Mouse (Mus musculus) right cerebral cortex, postnatal 10 days (tissue): Measurements from ENCODE around the gene Tas1r1.

ENCODE experiments used
- DNase-seq, 2 experiments: peaks; one replicate each; pipeline ENCODE4 v3.0.0; 2021; ENCODE audit warnings: low spot score in 2 of 2

Gene Tas1r1

GRCm38 (mm10) chr4:152038225-152038984 is at the start of gene Tas1r1:
TSS of gene Tas1r1 (minus strand) at chr4:152038568.
- no peak for DNase-seq

- peak; percentile 65 to 78 for DNase-seq
These were observed 49.8 kb upstream of the Tas1r1 start for GRCm38 (mm10) chr4:152088133-152088532.

- DNase-seq, result no peak
These were observed 49.1 kb upstream of the Tas1r1 start for GRCm38 (mm10) chr4:152087211-152088081.

DNA sequence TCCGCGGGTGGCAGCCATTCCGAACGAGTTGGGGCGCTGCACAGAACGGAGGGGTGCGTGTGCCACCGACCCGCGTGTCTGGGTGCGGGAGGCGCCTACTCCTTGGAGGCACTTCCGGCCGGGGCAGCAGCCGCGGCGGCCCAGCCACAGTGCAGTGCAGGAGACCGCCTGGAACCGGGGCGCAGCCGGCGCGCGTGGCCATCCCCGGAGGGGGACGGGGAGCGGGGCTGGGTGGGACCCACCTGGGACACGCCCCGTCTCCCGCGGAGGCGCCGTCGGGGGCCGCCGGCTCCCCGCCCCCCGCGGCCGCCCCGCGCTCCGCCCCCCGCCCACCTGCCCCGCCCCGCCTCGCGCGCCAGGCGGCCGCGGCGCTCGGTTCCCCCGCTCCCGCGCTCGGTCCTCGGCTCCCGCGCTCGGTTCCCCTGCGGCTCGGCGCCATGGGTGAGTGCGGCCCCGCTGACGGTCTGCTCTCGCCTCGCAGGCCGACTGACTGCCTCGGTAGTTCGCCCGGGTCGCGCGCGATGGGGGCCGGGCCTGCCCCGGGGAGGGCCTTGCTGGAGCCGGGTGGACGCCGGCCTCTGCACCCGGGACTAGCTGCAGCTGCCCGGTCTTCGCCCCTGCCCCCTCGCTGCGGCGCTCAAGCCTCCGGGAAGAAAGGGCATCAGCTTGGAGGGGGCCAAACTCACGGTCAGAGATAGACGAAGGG is 48.3 kb upstream of the Tas1r1 start:
- peak in 1 of 2 experiments; percentile 66 for DNase-seq

GRCm38 (mm10) chr4:152084616-152085015 is 46.2 kb upstream of the Tas1r1 start:
- no peak for DNase-seq

GRCm38 (mm10) chr4:152083611-152084220 is 45.3 kb upstream of the Tas1r1 start:
- DNase-seq, result no peak

DNA sequence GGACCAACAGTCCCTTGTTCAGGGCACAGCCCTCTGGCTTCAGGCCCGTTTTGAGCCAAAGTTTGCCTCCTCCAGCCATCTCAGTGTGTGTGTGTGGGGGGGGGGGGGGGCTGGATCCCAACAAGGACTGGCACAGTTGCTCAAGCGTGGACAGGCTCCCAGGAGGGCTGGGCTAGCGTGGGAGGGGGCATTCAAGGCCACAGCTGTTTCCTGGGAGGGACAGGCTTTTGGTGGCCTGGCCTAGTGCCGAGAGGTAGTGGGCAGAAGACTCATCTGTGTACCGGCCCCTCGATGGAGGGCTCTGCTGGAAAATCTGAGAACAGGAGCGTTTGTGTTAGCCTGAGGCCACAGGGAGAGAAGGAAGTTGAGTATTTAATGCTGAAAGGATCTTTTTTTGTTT is 41.6 kb upstream of the Tas1r1 start:
- peak in 1 of 2 experiments; percentile 57 for DNase-seq

DNA sequence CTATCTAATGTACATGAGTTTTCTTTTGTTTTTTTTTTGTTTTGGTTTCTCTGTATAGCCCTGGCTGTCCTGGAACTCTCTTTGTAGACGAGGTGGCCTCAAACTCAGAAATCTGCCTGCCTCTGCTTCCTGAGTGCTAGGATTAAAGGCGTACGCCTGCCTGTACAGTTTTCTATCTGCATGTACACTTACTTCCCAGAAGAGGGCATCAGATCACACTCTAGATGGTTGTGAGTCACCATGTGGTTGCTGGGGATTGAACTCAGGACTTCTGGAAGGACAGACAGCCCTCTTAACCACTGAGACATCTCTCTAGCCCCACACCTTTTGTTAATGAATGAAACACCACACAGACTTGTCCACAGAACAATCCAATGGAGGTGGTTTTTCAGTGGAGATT is 40.9 kb upstream of the Tas1r1 start:
- DNase-seq, result no peak

GRCm38 (mm10) chr4:152078105-152078530 is 39.8 kb upstream of the Tas1r1 start:
- peak in 1 of 2 experiments; percentile 56 for DNase-seq

DNA sequence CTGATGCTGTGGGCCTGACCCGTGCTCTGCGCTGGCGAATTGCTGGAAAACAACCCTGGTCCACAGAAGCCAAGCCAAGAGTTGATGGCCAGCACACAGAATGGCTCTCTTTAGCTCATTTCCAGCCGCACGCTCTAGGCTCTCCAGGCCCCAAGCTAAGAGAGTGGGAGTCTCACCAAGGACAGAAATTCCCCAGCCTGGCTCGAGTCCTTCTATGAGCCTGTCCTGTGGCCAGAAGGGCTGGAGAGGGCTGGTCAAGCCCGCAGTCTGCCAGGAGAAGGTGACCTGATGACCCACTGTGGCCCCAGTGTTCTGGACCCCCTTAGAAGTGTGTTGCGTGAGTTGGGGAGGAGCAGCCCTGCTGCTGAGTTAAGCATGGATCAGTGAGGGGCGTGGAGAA is 38.8 kb upstream of the Tas1r1 start:
- DNase-seq, result no peak

- DNase-seq, result no peak
These were observed 36.2 kb upstream of the Tas1r1 start for GRCm38 (mm10) chr4:152074548-152074947.

DNA sequence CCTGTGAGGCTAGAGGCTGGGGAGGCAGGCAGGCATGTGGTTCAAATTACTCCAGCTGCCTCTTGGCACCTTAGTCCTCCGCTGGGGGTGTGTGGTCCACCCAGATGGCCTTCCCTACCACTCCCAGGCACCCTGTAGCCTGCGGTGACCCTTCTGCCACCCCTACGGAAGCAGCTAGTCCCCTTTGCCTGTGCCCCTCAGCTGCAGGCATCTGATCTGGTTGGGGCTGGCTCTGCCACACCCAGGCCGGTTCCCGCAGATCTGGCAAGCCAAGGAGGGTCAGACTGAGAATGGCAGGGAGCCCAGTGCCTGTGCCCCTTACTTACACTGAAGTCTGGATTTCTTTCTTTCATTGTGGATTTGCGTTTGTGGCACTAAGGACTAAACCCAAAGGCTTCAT is 35.3 kb upstream of the Tas1r1 start:
- no peak for DNase-seq

DNA sequence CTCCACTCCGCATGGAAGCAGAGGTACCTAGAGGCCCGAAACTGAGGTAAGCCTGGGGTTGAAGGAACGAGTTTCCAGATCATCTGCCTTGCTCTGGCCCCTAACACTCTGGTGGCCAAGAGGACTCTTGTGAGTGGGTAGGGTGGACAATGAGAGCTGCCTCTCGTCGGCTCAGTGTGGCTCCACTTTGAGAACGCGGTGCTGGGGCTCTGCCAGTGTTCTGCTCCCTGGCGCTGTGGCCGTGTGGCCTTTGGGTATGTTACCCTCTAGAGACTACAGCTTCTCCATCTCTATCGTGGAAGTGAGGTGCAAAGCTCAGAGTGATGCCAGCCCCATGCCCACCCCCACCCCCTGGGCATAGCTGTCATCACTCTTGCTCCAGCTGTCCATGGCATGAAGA is 34.3 kb upstream of the Tas1r1 start:
- DNase-seq, result no peak

- peak; percentile 68 to 76 for DNase-seq
These were observed 33.8 kb upstream of the Tas1r1 start, which contains the start of gene Plekhg5 for GRCm38 (mm10) chr4:152072121-152072601. TSS of gene Plekhg5 (plus strand) at chr4:152072498.

GRCm38 (mm10) chr4:152070494-152071396 is 32.4 kb upstream of the Tas1r1 start:
- no peak for DNase-seq

DNA sequence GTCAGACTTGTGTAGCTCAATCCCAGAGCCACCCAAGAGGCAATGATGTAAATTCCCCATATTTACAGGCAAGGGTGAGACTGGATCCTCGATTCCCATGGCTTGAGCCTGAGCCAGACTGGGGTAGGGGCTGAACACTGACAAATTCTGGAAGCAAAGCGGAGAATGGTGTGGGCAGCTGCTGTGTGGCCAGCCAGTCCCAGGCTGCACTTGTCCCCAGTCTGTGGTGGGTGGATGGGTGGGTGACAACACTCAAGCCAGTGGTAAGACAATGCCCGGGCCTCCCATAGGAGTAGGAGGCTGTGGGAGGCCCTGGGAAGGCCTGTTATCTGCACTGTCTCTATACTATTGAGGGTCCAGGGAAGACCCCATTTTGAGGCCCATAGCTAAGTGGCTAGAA is 30.9 kb upstream of the Tas1r1 start:
- no peak for DNase-seq

DNA sequence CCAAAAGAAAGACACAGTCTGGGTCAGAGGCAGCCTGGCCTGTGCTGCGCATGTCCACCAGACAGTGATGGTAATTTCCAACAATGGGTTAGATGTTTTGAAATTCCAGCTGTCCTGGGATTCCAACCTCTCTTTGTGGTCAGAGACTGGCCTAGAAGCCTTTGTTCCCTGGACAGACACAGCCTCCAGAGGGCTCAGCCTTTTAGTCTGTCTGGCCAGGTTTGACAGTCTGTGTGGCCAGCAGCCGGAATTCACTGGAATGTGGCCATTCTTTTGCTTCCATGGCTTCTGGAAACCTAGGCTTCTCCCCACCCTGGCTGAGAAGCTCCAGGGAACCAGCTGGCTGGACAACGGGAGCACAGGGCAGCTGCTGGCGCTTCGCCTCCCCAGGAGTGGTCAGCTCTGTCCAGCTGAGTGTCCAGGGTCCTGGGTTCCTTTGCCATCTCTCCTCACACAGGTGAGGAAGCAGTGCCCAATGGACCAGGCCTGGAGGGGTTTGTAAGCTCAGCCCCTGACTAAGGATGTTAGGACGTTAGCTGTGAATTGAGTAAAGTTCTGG is 29.9 kb upstream of the Tas1r1 start:
- DNase-seq, result no peak

- no peak for DNase-seq
These were observed 28.9 kb upstream of the Tas1r1 start for GRCm38 (mm10) chr4:152067280-152067679.

DNA sequence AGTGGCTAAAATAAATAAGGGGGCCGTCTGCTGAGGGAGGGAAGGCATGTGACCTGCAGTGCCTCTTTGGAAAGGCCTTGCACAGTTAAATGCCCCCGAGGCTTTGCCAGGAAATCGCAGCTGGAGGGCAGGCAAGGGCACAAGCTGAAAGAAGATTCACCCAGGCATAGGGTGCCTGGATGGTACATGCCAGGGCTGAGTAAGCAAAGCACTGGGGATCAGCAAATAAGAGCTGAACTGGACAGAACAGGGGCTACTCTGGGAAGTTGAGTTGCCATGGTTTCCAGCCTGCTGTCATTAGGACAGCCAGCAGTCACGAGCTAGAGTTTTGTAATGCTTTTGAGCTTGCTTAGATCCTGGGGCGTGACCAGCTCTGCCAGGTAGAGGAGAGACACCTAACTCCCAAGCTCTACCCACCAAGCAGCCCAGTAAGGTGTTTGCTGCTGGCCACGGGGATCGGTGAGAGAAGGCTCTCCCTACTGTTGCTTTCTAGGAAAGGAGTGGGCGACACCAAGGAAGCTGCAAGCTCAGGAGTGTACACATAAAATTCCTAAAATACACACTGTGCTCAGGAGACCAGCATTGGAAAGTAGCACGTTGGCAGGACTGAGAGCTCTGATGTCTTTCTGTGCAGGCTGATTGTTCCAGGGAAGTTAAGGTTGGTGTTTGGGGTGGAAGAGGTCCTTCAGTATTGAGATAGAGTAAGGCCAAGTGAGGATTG is 24.2 kb upstream of the Tas1r1 start:
- peak in 1 of 2 experiments; percentile 49 for DNase-seq
